ENCODE assay signal across 8 mouse cellular contexts in the genomic region with DNA sequence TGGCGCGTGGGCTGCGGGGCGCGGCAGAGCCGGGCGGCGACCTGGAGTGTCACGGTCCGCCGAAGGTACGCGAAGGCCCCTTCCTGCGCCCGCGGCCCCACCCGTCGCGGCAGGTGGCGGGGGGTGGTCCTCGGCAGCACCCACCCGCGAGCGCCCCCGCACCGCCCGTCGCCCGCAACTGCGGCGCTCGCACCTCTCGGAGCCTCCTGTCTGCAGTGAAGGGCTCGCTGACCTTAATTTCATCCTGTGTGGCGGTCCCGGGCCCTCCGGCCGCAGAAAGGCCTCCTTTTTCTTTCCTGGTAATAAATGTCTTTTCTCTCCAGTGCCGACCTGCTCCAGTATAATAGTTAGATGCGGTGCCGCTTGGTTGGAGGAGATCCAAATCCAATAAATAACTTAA. TPM values are rescaled to one million over a fixed set of nuclear protein-coding genes. Genes with fewer than 3 reads are reported as not detected.
DNase-seq lines count a peak whose midpoint lies in the region; ATAC-seq lines count a peak whose summit lies in the region.

No protein-coding gene starts in this region.

- H3K36me3 ChIP-seq in embryonic facial prominence, embryonic 14.5 days (ENCODE audit: control insufficient read depth, insufficient read depth, low read length), result peaks cover 30% of the 10 kb centered on the region; the same call in 1 of the 2 replicates
- no peaks in the 10 kb centered on the region for H3K36me3 ChIP-seq in lung, embryonic 16.5 days (ENCODE audit: control insufficient read depth, insufficient read depth, low read length)

- intact Hi-C loops in heart, postnatal 10 days (cut with DNase I), result no loop called here

- 1% methylated on average over 23 of the region's 41 CpGs for WGBS in embryonic facial prominence, embryonic 14.5 days
- WGBS in lung, embryonic 16.5 days, result under 1% methylated on average over 36 of the region's 41 CpGs

- peak overlapping the region; percentile 88 for H3K27ac ChIP-seq in embryonic facial prominence, embryonic 14.5 days (replicated peaks; ENCODE audit: low read depth, low read length)
- peak overlapping the region; percentile 95 for H3K27ac ChIP-seq in lung, embryonic 16.5 days (ENCODE audit: low read length)

- H3K27me3 ChIP-seq in embryonic facial prominence, embryonic 14.5 days (replicated peaks; ENCODE audit: control insufficient read depth, insufficient read depth, low read length), result no peaks in the 10 kb centered on the region
- H3K27me3 ChIP-seq in lung, embryonic 16.5 days (ENCODE audit: control insufficient read depth, insufficient read depth, low read depth, low read length), result no peaks in the 10 kb centered on the region

- peak; percentile 67 for DNase-seq in CD4-positive, CD25-positive, alpha-beta regulatory T cell, adult 2 months (ENCODE audit: low read depth, low spot score)
- DNase-seq in adipocyte (ENCODE audit: low spot score), result peak; percentile 38
- peak; percentile 48 for DNase-seq in embryonic facial prominence, embryonic 14.5 days (ENCODE audit: low spot score)
- peak; percentile 59 to 60 for DNase-seq in heart, postnatal 10 days
- DNase-seq in layer of hippocampus, adult 8-10 months (ENCODE audit: low spot score in 2 of 2), result peak; percentile 30 to 46
- DNase-seq in right cerebral cortex, postnatal 14 days, result peak; percentile 50

- H3K9me3 ChIP-seq in embryonic facial prominence, embryonic 14.5 days (ENCODE audit: control insufficient read depth, low read length), result no peaks in the 10 kb centered on the region
- H3K9me3 ChIP-seq in lung, embryonic 16.5 days (ENCODE audit: control insufficient read depth, low read length), result no peaks in the 10 kb centered on the region

- H3K4me1 ChIP-seq in embryonic facial prominence, embryonic 14.5 days (ENCODE audit: control insufficient read depth, insufficient read depth, low read length), result peaks cover 29% of the 10 kb centered on the region
- H3K4me1 ChIP-seq in lung, embryonic 16.5 days (replicated peaks; ENCODE audit: control insufficient read depth, insufficient read depth, low read length), result peaks cover 28% of the 10 kb centered on the region

- H3K4me3 ChIP-seq in embryonic facial prominence, embryonic 14.5 days (ENCODE audit: low read depth, low read length), result peak overlapping the region; percentile 98
- H3K4me3 ChIP-seq in lung, embryonic 16.5 days (ENCODE audit: low read length), result peak overlapping the region; percentile 94

- ATAC-seq in embryonic facial prominence, embryonic 14.5 days (ENCODE audit: low read depth), result peak; percentile 6
- ATAC-seq in lung, embryonic 16.5 days (ENCODE audit: low read depth), result peak; percentile 11; the same call in 1 of the 2 replicates
- no peak for ATAC-seq in monocyte, adult 5-6 weeks (replicated peaks; ENCODE audit: insufficient number of reproducible peaks, low FRiP score, low TSS enrichment, poor library complexity, severe bottlenecking)

- H3K4me2 ChIP-seq in embryonic facial prominence, embryonic 14.5 days (ENCODE audit: low read depth, low read length), result peak overlapping the region; percentile 73
- H3K4me2 ChIP-seq in lung, embryonic 16.5 days (ENCODE audit: low read depth, low read length), result peak overlapping the region; percentile 70

- H3K9ac ChIP-seq in embryonic facial prominence, embryonic 14.5 days (ENCODE audit: low read depth, low read length), result peak overlapping the region; percentile 98
- peak overlapping the region; percentile 98 for H3K9ac ChIP-seq in lung, embryonic 16.5 days (ENCODE audit: low read length)

RNA-seq across cellular contexts. Expression of a gene that starts 0.5 kb away (rescaled TPM):
- polyA plus RNA-seq in embryonic facial prominence, embryonic 14.5 days (2014; fragmentation: Nextera tagmentation; extraction: Ambion mirVana), result 149 and 159 TPM in 2 replicates
- 100 to 1,000 TPM; 334 to 351 TPM for total RNA-seq in heart, postnatal 10 days (2021)
- 100 to 1,000 TPM; 744 to 871 (median 808) TPM for total RNA-seq in layer of hippocampus, adult 8-10 months (2022)
- polyA plus RNA-seq in lung, embryonic 16.5 days (2015; fragmentation: Nextera tagmentation; extraction: Ambion mirVana), result 98.4 and 109 TPM in 2 replicates
- total RNA-seq in monocyte, adult 5-6 weeks (2017), result 296 to 354 TPM (median 326 TPM) in 3 replicates

RNA-seq across cellular contexts. Expression of a gene that starts 30.7 kb away (rescaled TPM):
- polyA plus RNA-seq in embryonic facial prominence, embryonic 14.5 days (2014; fragmentation: Nextera tagmentation; extraction: Ambion mirVana), result 44.1 and 54.0 TPM in 2 replicates
- 10 to 100 TPM; 26.0 to 26.2 TPM for total RNA-seq in heart, postnatal 10 days (2021)
- 10 to 100 TPM; 42.5 to 49.2 (median 44.9) TPM for total RNA-seq in layer of hippocampus, adult 8-10 months (2022)
- 70.4 and 70.9 TPM in 2 replicates for polyA plus RNA-seq in lung, embryonic 16.5 days (2015; fragmentation: Nextera tagmentation; extraction: Ambion mirVana)
- 62.8 to 92.3 TPM (median 86.3 TPM) in 3 replicates for total RNA-seq in monocyte, adult 5-6 weeks (2017)
